Mouse (Mus musculus) hindbrain, embryonic 16.5 days (tissue): ENCODE measurements around the gene Rapgef5. TPM values are rescaled to one million over a fixed set of nuclear protein-coding genes. Genes with fewer than 3 reads are reported as not detected.

Source experiments
- ATAC-seq: fragments of 200-750 bp; cut with Nextera tagmentation; 2 replicates; pipeline ENCODE4 v1.8.0; 2017; ENCODE audit warnings: moderate TSS enrichment, moderate library complexity
- H3K27ac ChIP-seq: fragments of 300-500 bp; sonication (generic); 2 replicates; pipeline ENCODE4 v1.5.1; 2014; ENCODE audit warnings: low read depth, mild to moderate bottlenecking, control low read depth, low read length, moderate library complexity
- H3K27me3 ChIP-seq: fragments of 300-500 bp; sonication (generic); replicated peaks from 2 replicates; pipeline ENCODE4 v1.6.1; 2014; ENCODE audit warnings: low read length; ENCODE audit not compliant: control insufficient read depth, insufficient read depth
- H3K36me3 ChIP-seq: fragments of 300-500 bp; sonication (generic); 2 replicates; pipeline ENCODE4 v1.6.1; 2014; ENCODE audit warnings: mild to moderate bottlenecking, low read length, moderate library complexity, mixed read lengths; ENCODE audit not compliant: control insufficient read depth, insufficient read depth
- H3K4me1 ChIP-seq: fragments of 300-500 bp; sonication (generic); 2 replicates; pipeline ENCODE4 v1.6.1; 2014; ENCODE audit warnings: low read depth, low read length; ENCODE audit not compliant: control insufficient read depth, insufficient read depth
- H3K4me2 ChIP-seq: fragments of 300-500 bp; sonication (generic); 2 replicates; pipeline ENCODE4 v1.6.1; 2014; ENCODE audit warnings: mild to moderate bottlenecking, low read length, control low read depth, moderate library complexity
- H3K4me3 ChIP-seq: fragments of 300-500 bp; sonication (generic); 2 replicates; pipeline ENCODE4 v1.5.1; 2014; ENCODE audit warnings: mild to moderate bottlenecking, low read length, control low read depth, moderate library complexity
- H3K9ac ChIP-seq: fragments of 300-500 bp; sonication (generic); 2 replicates; pipeline ENCODE4 v1.6.1; 2014; ENCODE audit warnings: low read depth, mild to moderate bottlenecking, control low read depth, low read length, moderate library complexity
- H3K9me3 ChIP-seq: fragments of 300-500 bp; sonication (generic); 2 replicates; pipeline ENCODE4 v1.6.1; 2014; ENCODE audit warnings: mild to moderate bottlenecking, low read length, moderate library complexity; ENCODE audit not compliant: control insufficient read depth
- WGBS: fragments of 180-500 bp; shearing (Covaris S2); extraction: QIAGEN DNeasy Blood & Tissue Kit; methylation state at CpG from one replicate; pipeline ENCODE4 v1.1.7; 2014; 5-methylcytosine and 5-hydroxymethylcytosine counted together
- polyA plus RNA-seq: library from polyadenylated mRNA; unstranded; fragments of >200 nt; fragmentation: Nextera tagmentation; extraction: Ambion mirVana; gene quantifications from 2 replicates; pipeline ENCODE4 v1.2.1, GENCODE M21; 2015

Gene Rapgef5
- polyA plus RNA-seq, 1 experiment from 2014 or later, result 31.9 TPM

DNA sequence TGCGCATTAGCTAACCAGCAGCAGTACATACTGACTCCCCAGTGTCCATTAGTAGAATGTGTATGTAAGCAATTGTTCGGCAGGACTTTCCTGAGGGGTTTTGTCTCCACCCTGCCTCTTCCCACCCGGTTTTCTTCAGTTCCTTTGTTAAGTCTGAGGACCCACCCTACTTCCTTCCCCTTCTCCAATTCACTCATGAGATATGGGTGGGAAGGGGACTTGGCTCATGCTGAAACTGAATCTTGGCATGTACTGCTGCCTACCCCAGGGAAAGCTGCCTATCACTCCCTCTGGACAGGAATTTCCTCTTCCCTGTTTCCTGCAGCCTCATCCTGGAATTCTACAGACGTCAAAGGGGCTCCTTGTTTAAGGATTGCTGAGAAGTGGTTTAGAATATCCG, 147.4 kb downstream of the Rapgef5 start:
- Histone ChIP-seq H3K27me3 (no peaks in the 10 kb centered on the region), H3K4me2 (no peak overlapping the region), H3K36me3 (no peaks in the 10 kb centered on the region), H3K27ac (no peak overlapping the region), H3K4me1 (no peaks in the 10 kb centered on the region), H3K9me3 (no peaks in the 10 kb centered on the region), H3K9ac (no peak overlapping the region), H3K4me3 (no peak overlapping the region)
- ATAC-seq, result no peak
- WGBS, result 74% methylated on average over 5 of the region's 5 CpGs

DNA sequence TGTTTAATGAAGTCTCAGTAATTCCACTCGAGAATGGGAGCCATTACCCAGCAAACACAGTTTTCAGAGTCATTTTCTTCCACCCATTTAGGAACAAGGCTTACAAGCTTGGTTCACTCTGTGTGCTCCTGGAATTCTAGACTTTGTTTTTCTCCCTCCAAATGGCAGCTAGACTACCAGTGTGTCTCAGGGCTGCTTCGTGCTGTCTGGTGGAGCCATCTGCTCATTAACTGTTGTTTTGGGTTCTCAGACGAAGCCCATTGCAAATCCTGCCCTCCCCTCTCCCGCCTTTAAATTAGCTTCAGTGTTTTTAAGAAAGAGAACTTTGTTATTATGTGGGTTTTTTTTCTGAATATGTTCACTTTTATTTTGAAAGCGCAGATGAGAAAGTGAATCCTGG, 148.4 kb downstream of the Rapgef5 start:
- Histone ChIP-seq H3K4me2 (no peak overlapping the region), H3K4me1 (no peaks in the 10 kb centered on the region)
- WGBS, result 69% methylated on average over 5 of the region's 5 CpGs

DNA sequence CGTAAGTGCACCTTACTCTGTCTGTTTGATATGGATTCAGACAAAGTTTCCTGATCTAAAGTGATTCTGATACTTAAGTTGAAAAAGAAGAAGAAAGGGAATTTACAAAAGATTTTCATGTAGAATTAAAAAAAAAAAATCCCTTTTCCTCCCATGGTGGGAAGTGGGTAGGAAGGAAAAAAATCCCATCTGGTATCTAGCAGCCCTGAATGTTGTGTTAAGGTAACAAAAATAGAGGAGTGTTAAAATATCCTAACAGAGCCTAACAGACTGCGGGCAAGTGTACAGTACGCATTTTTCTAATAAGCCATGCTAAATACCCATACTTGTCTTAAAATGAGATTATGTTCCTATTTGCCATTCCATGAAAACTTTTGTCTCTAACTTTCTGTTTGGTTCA, 150.1 kb downstream of the Rapgef5 start:
- no peak for ATAC-seq
- no peaks in the 10 kb centered on the region for H3K36me3 ChIP-seq
- H3K9ac ChIP-seq, result no peak overlapping the region
- no peak overlapping the region for H3K4me2 ChIP-seq
- no peaks in the 10 kb centered on the region for H3K27me3 ChIP-seq
- 95% methylated on average over 3 of the region's 3 CpGs for WGBS
- no peaks in the 10 kb centered on the region for H3K4me1 ChIP-seq
- H3K27ac ChIP-seq, result no peak overlapping the region
- H3K4me3 ChIP-seq, result no peak overlapping the region
- H3K9me3 ChIP-seq, result no peaks in the 10 kb centered on the region

More for the DNA sequence above, 148.4 kb downstream of the Rapgef5 start:
- H3K4me3 ChIP-seq, result no peak overlapping the region
- H3K9ac ChIP-seq, result no peak overlapping the region
- H3K27me3 ChIP-seq, result no peaks in the 10 kb centered on the region
- no peak for ATAC-seq
- no peaks in the 10 kb centered on the region for H3K9me3 ChIP-seq
- no peak overlapping the region for H3K27ac ChIP-seq
- no peaks in the 10 kb centered on the region for H3K36me3 ChIP-seq

DNA sequence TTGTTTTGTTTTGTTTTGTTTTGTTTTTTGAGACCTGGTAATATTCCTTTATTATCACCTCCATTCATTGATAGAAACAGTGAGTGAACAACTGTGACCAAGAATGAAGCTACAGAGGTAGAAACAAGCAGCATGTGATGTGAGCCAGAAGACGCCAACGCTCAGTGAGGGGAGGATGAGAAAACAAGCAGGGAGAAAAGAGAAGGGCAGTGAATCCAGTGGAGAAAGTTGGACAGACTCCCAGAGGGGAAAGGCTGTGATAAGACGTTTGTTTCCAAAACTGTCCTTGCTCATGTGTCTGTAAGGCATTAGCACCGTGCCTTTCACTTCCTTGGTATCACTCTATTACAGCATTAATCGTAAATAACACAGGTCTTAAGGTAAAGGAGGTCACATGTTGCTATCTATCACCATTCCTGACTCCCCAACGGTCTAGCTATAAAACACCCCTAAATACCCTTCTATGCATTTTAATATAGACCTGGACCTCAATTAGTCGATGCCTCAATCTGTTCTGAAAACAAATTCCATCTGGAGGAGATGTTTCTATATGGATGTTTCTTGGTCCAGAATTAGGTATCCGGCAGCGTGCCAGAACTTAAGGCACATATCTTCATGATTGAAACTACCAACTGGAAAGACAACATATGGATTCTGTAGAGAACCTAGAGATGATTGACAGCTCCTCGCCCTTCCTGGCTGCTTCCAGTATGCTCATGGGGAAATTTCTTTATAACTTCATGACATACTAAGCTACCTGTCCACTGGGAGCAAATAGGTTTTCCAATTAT, 153.5 kb downstream of the Rapgef5 start:
- ATAC-seq, result no peak
- Histone ChIP-seq H3K4me3 (no peak overlapping the region), H3K36me3 (no peaks in the 10 kb centered on the region), H3K9me3 (no peaks in the 10 kb centered on the region), H3K4me1 (no peaks in the 10 kb centered on the region), H3K27me3 (no peaks in the 10 kb centered on the region), H3K9ac (no peak overlapping the region), H3K27ac (no peak overlapping the region), H3K4me2 (no peak overlapping the region)
- 84% methylated on average over 10 of the region's 10 CpGs for WGBS

DNA sequence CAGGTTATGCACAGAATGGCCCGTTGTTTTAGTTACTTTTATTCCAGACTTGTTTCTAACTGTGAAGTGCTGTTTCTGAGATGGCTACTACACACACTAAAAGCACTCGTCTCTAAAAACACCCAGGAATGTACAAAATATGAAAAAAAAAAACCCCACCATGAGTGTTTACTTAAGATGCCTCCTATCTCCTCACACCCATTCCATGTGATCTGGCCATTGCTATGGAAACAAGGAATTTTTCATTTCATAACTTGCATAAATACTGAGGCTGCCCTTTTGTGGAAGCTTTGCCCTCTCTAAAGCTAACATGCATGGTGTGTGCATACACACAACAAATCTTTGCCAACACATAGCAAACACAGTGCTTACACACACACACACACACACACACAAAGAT, 156.9 kb downstream of the Rapgef5 start:
- H3K27ac ChIP-seq, result no peak overlapping the region
- no peaks in the 10 kb centered on the region for H3K36me3 ChIP-seq
- no peak for ATAC-seq
- H3K4me1 ChIP-seq, result no peaks in the 10 kb centered on the region
- no peaks in the 10 kb centered on the region for H3K9me3 ChIP-seq
- H3K4me2 ChIP-seq, result no peak overlapping the region
- no peak overlapping the region for H3K9ac ChIP-seq
- 77% methylated on average over 2 of the region's 2 CpGs for WGBS
- H3K27me3 ChIP-seq, result no peaks in the 10 kb centered on the region
- no peak overlapping the region for H3K4me3 ChIP-seq

DNA sequence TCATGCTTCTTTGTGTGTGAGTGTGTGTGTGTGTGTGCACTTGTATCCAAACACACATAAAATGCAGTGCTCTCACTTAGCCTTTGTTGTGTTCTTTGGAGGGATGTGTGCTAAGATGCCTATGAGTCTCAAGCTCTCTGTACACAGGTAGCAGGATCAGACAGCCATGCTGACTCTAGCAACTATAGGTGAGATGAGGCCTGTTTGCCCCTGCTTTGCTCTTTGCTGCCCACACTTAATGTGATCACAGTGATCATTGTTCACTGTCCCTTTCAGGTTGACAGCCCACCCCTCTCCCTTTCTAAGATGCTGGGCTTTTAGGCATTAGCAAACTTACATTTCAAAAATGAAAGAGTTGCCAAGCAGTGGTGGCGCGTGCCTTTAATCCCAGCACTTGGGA, 158.2 kb downstream of the Rapgef5 start:
- Histone ChIP-seq H3K27me3 (no peaks in the 10 kb centered on the region), H3K4me3 (no peak overlapping the region), H3K27ac (no peak overlapping the region), H3K36me3 (no peaks in the 10 kb centered on the region), H3K9ac (no peak overlapping the region), H3K4me2 (no peak overlapping the region), H3K4me1 (no peaks in the 10 kb centered on the region), H3K9me3 (no peaks in the 10 kb centered on the region)
- WGBS, result 98% methylated on average over 2 of the region's 2 CpGs
- no peak for ATAC-seq

DNA sequence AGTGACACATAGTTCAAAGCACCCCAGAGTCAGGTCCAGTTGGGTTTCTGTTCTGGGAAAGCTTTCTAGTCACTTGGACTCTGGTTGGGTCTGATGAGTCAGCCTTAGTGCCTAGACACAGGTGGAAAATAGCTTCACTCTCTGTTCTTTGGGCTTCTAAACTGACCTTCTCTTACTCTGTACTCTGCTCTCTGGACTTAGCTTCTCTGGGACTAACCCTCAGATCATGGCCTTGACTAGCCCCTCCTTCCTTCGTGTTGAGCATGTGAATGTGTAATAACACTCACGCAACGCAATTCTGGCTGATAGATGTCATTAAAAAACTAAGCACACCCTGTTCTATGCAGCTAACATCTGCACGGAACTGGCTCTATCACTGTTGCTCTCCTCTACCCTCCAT, 160.0 kb downstream of the Rapgef5 start:
- WGBS, result 92% methylated on average over 4 of the region's 4 CpGs
- ATAC-seq, result no peak
- no peaks in the 10 kb centered on the region for H3K27me3 ChIP-seq
- H3K9ac ChIP-seq, result no peak overlapping the region
- H3K4me2 ChIP-seq, result no peak overlapping the region
- H3K4me3 ChIP-seq, result no peak overlapping the region
- no peaks in the 10 kb centered on the region for H3K36me3 ChIP-seq
- H3K9me3 ChIP-seq, result no peaks in the 10 kb centered on the region
- no peaks in the 10 kb centered on the region for H3K4me1 ChIP-seq
- no peak overlapping the region for H3K27ac ChIP-seq

DNA sequence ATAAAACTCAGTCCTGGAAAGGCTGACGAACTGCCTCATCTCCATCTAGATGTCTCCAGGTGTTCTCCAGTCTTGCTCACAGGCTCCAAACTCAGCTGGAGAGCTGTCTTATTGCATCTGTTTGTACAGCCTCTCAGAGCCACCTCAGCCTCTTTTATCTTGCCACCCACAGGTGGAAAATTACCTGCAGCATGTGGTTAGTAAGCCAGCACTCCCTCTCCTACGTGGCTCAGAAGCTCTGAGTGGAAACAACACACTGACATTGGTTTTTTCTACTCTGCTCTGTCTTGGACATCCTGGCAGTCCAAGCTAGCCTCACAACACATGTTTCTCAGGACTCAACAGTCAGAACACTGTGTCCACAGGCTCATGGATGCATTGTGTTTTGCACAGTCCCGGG, 162.6 kb downstream of the Rapgef5 start:
- ATAC-seq, result no peak
- no peaks in the 10 kb centered on the region for H3K9me3 ChIP-seq
- H3K4me2 ChIP-seq, result no peak overlapping the region
- H3K9ac ChIP-seq, result no peak overlapping the region
- H3K4me3 ChIP-seq, result no peak overlapping the region
- no peaks in the 10 kb centered on the region for H3K27me3 ChIP-seq
- H3K27ac ChIP-seq, result no peak overlapping the region
- H3K4me1 ChIP-seq, result no peaks in the 10 kb centered on the region
- 63% methylated on average over 3 of the region's 3 CpGs for WGBS
- H3K36me3 ChIP-seq, result no peaks in the 10 kb centered on the region

DNA sequence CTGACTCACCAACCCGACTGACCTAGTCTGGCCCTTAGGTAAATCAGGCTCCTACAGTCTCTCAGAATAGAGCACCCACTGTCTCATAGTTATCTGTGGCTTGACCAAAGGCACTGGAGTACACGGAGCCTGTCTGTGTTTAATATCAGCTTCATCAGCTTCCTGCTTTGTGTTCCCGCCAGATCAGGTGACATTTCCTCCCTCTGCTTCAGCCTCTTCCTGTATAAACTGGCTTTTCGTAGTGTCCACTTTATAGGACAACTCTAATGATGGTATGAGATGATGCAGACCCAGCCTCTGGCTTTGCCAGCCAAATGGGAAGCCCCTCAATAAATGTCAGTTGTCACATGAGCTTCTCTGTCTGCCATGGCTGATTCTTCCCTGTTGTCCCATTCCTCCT, 163.5 kb downstream of the Rapgef5 start:
- Histone ChIP-seq H3K4me2 (no peak overlapping the region), H3K27me3 (no peaks in the 10 kb centered on the region), H3K4me3 (no peak overlapping the region), H3K27ac (no peak overlapping the region), H3K9me3 (no peaks in the 10 kb centered on the region), H3K9ac (no peak overlapping the region), H3K36me3 (no peaks in the 10 kb centered on the region), H3K4me1 (peaks cover 5% of the 10 kb centered on the region; the same call in 1 of the 2 replicates)
- ATAC-seq, result no peak; the same call in 1 of the 2 replicates
- WGBS, result 79% methylated on average over 4 of the region's 4 CpGs
